In the genomic region with DNA sequence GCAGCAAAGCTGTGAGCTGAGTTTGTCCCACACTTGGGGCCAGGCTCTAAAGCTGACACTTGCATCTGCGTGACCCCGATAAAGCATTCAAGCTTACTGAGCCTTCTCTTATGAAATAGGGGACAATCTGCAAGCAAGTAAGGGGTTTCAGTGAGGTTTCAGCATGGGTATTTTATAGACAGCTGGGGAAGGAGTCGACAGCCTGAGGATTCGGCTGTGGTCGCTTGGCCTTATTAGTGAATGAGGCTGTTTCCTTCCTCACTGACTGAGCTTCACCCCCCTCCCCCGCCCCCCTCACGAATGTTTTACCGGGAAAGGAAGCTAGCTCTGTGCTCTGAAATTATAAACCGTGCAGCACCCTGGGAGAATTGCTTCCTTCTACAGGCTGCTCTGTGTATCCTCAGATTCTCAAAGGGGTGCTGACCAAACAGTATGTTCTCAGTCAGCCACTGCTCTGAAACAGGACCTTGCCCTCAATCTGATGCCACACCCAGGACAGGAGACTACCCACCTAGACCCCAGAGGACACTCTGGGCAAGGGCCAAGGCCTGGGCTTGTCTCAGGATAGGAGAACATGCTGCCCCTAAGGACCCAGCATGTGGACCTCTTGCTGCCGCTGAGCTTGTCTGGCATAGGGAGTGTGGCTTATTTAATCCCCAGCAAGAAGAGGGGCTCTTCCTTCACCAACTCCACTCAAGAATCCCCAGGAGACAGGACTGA, we compare ENCODE assay signal across 17 mouse cellular contexts. TPM values are rescaled to one million over a fixed set of nuclear protein-coding genes. Genes with fewer than 3 reads are reported as not detected.
DNase-seq lines count a peak whose midpoint lies in the region; ATAC-seq and TF ChIP-seq lines count a peak whose summit lies in the region.
"Had no signal": no experiment of that assay in that cellular context is flagged by ENCODE, and none has a peak within 500 bp of the region (broad histone marks: within the 10 kb centered on the region; RNA-seq: fewer than 3 reads in every experiment).

No protein-coding gene starts in this region.

- no peaks in the 10 kb centered on the region for H3K9me3 ChIP-seq in heart, embryonic 15.5 days (replicated peaks)
- no peaks in the 10 kb centered on the region for H3K9me3 ChIP-seq in liver, embryonic 12.5 days (replicated peaks)
- H3K9me3 ChIP-seq in liver, postnatal 0 days (ENCODE audit: low read length) = no peaks in the 10 kb centered on the region
- H3K9me3 ChIP-seq: midbrain, embryonic 10.5 days; neural tube, embryonic 13.5 days had no signal

- peak overlapping the region; percentile 51; the same call in 1 of the 2 replicates for H3K27ac ChIP-seq in heart, embryonic 15.5 days
- peak overlapping the region; percentile 46 for H3K27ac ChIP-seq in liver, embryonic 12.5 days
- H3K27ac ChIP-seq in liver, postnatal 0 days (ENCODE audit: low read depth) = no peak overlapping the region
- H3K27ac ChIP-seq: layer of hippocampus, adult 2 months; midbrain, embryonic 10.5 days; neural tube, embryonic 13.5 days had no signal

- no peak for DNase-seq in heart, postnatal 14 days
- DNase-seq in liver, postnatal 0 days = no peak
- DNase-seq in MEL-GATA-1-ER (ENCODE audit: extremely low read depth, low read depth) = peak; percentile 98
- DNase-seq in kidney, postnatal 14 days = peak; percentile 36
- DNase-seq in urinary bladder, postnatal 25 days (ENCODE audit: low spot score) = no peak
- no peak for DNase-seq in right cerebral cortex, postnatal 25 days
- DNase-seq: adrenal gland, postnatal 25 days; cerebellum, postnatal 10 days; gastrocnemius, postnatal 14 days; lung, embryonic 14.5 days; thymus, adult 18-20 months had no signal

- H3K27me3 ChIP-seq in heart, embryonic 15.5 days = no peaks in the 10 kb centered on the region
- H3K27me3 ChIP-seq in liver, embryonic 12.5 days (replicated peaks) = 0 out of 2 replicates have a peak, but pooled peaks cover 7% of the 10 kb centered on the region
- H3K27me3 ChIP-seq in liver, postnatal 0 days (ENCODE audit: insufficient read depth, low read length) = no peaks in the 10 kb centered on the region
- H3K27me3 ChIP-seq: neural tube, embryonic 13.5 days had no signal

- TF ChIP-seq EP300 in liver, postnatal 0 days (IDR thresholded peaks at IDR 0.05; ENCODE audit: low read depth) = no peak

- H3K9ac ChIP-seq in heart, embryonic 15.5 days = no peak overlapping the region
- H3K9ac ChIP-seq in liver, embryonic 12.5 days = no peak overlapping the region
- no peak overlapping the region for H3K9ac ChIP-seq in liver, postnatal 0 days (replicated peaks)
- H3K9ac ChIP-seq: lung, embryonic 14.5 days; neural tube, embryonic 13.5 days had no signal

- peaks cover 13% of the 10 kb centered on the region for H3K4me1 ChIP-seq in heart, embryonic 15.5 days (replicated peaks)
- peaks cover 71% of the 10 kb centered on the region for H3K4me1 ChIP-seq in liver, embryonic 12.5 days
- peaks cover 6% of the 10 kb centered on the region; the same call in 1 of the 2 replicates for H3K4me1 ChIP-seq in liver, postnatal 0 days (ENCODE audit: insufficient read depth)
- H3K4me1 ChIP-seq: midbrain, embryonic 10.5 days had no signal

- peaks cover 19% of the 10 kb centered on the region for H3K36me3 ChIP-seq in heart, embryonic 15.5 days
- peaks cover 11% of the 10 kb centered on the region for H3K36me3 ChIP-seq in liver, embryonic 12.5 days
- no peaks in the 10 kb centered on the region; the same call in 1 of the 2 replicates for H3K36me3 ChIP-seq in liver, postnatal 0 days (replicated peaks; ENCODE audit: insufficient read depth, low read length)

- no peak overlapping the region for H3K4me2 ChIP-seq in heart, embryonic 15.5 days
- peak overlapping the region; percentile 4; the same call in 1 of the 2 replicates for H3K4me2 ChIP-seq in liver, embryonic 12.5 days
- no peak overlapping the region for H3K4me2 ChIP-seq in liver, postnatal 0 days (ENCODE audit: low read depth, low read length)
- H3K4me2 ChIP-seq: lung, embryonic 14.5 days; neural tube, embryonic 13.5 days had no signal

- intact Hi-C loops in heart, postnatal 14 days (cut with DNase I) = no loop called here

- H3K4me3 ChIP-seq in heart, embryonic 15.5 days = no peak overlapping the region
- no peak overlapping the region for H3K4me3 ChIP-seq in liver, embryonic 12.5 days
- H3K4me3 ChIP-seq in liver, postnatal 0 days (ENCODE audit: low read depth, low read length) = no peak overlapping the region
- H3K4me3 ChIP-seq: layer of hippocampus, adult 2 months; midbrain, embryonic 10.5 days; neural tube, embryonic 13.5 days had no signal

- no peak for ATAC-seq in heart, embryonic 15.5 days (replicated peaks; ENCODE audit: insufficient number of reproducible peaks, insufficient read depth, low FRiP score, low read depth)
- 0 out of 2 replicates have a peak, but pooled peaks have one; percentile 15 for ATAC-seq in liver, embryonic 12.5 days
- no peak for ATAC-seq in liver, postnatal 0 days

- no peak for TF ChIP-seq CTCF in liver, postnatal 0 days (IDR thresholded peaks at IDR 0.05; ENCODE audit: low read depth)

- WGBS in heart, embryonic 15.5 days = 65% methylated on average over 10 of the region's 10 CpGs
- 32% methylated on average over 10 of the region's 10 CpGs for WGBS in liver, embryonic 12.5 days (ENCODE audit: insufficient replicate concordance)
- 33% methylated on average over 10 of the region's 10 CpGs for WGBS in liver, postnatal 0 days (ENCODE audit: insufficient replicate concordance)

RNA-seq across cellular contexts. Expression of a gene that starts 20.3 kb away (rescaled TPM):
- polyA plus RNA-seq in heart, embryonic 15.5 days (2015; fragmentation: Nextera tagmentation; extraction: Ambion mirVana) = 9.3 and 13.5 TPM in 2 replicates
- total RNA-seq in heart, postnatal 14 days (2021) = 10 to 100 TPM; 11.4 to 13.1 TPM
- 20.4 and 21.3 TPM in 2 replicates for polyA plus RNA-seq in liver, embryonic 12.5 days (2016; fragmentation: Nextera tagmentation; extraction: Ambion mirVana)
- 6.6 and 8.3 TPM in 2 replicates for polyA plus RNA-seq in liver, postnatal 0 days (2015; fragmentation: Nextera tagmentation; extraction: Ambion mirVana)

RNA-seq across cellular contexts. Expression of a gene that starts 53.5 kb away (rescaled TPM):
- polyA plus RNA-seq in heart, embryonic 15.5 days (2015; fragmentation: Nextera tagmentation; extraction: Ambion mirVana) = 0.05 TPM in 1 of 2 replicates, not detected in the other
- not detected for total RNA-seq in heart, postnatal 14 days (2021)
- 0.36 and 0.49 TPM in 2 replicates for polyA plus RNA-seq in liver, embryonic 12.5 days (2016; fragmentation: Nextera tagmentation; extraction: Ambion mirVana)
- not detected in 2 replicates for polyA plus RNA-seq in liver, postnatal 0 days (2015; fragmentation: Nextera tagmentation; extraction: Ambion mirVana)
- total RNA-seq: adrenal gland, postnatal 25 days; gastrocnemius, postnatal 14 days; monocyte, adult 5-6 weeks had no signal

Comparison
In these comparisons a context has a peak if more than half of its experiments do, and no peak if none do; other contexts are left out.
1. DNase-seq: peak in MEL-GATA-1-ER (single experiment) and kidney, postnatal 14 days (single experiment); none in heart, postnatal 14 days (0 of 2), liver, postnatal 0 days (single experiment), urinary bladder, postnatal 25 days (single experiment) and right cerebral cortex, postnatal 25 days (single experiment).